Mouse (Mus musculus) CH12.LX (cell line): ENCODE measurements around the gene Efna4.

Source experiments
- POLR2A ChIP-seq: IDR thresholded peaks from 2 replicates; pipeline ENCODE4 v1.6.1; 2011; ENCODE audit warnings: low read depth, mild to moderate bottlenecking, improper control_type of control experiment, low read length
- ZKSCAN1 ChIP-seq: IDR thresholded peaks from 2 replicates; pipeline ENCODE4 v1.6.1; 2012; ENCODE audit warnings: low read depth, inconsistent platforms, low read length, improper control_type of control experiment, borderline replicate concordance

DNA sequence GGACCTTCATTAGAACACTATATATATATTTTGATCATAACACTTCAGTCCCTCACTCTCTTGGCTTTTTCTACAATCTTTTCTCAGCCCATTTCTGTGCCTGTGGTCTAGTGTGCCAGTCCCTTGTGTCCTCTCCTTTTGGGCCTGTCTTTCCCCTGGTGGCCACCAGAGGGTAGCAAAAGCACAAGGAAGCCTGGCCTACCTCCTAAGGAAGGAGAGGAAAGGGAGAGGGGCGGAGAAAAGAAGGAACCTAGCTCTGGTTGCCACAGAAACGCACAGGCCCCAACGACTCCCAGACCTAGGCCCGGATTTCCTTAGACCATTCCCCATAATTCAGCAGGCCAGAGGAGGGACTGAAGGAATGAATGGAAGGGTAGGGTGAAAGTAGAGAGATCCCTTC, 21.0 kb downstream of the Efna4 start:
- TF ChIP-seq POLR2A (no peak), ZKSCAN1 (no peak)
